Mouse (Mus musculus) neural tube, embryonic 12.5 days (tissue): ENCODE data around the gene Ppfia4. TPM values are rescaled to one million over a fixed set of nuclear protein-coding genes. Genes with fewer than 3 reads are reported as not detected.
"Not testable (repeated sequence)": the region's sequence is repeated elsewhere in the genome, so short reads cannot be mapped to it uniquely, and the experiment has no call there.

Source experiments
- ATAC-seq: fragments of 200-750 bp; cut with Nextera tagmentation; 2 replicates; pipeline ENCODE4 v1.8.0; 2017; ENCODE audit warnings: low read depth, mild to moderate bottlenecking, moderate TSS enrichment, moderate library complexity; ENCODE audit not compliant: low FRiP score
- H3K27ac ChIP-seq: fragments of 300-500 bp; sonication (generic); 2 replicates; pipeline ENCODE4 v1.5.1; 2016
- H3K27me3 ChIP-seq: fragments of 300-500 bp; sonication (generic); replicated peaks from 2 replicates; pipeline ENCODE4 v1.6.1; 2016; ENCODE audit warnings: mild to moderate bottlenecking
- H3K36me3 ChIP-seq: fragments of 300-500 bp; sonication (generic); 2 replicates; pipeline ENCODE4 v1.6.1; 2016; ENCODE audit warnings: mild to moderate bottlenecking
- H3K4me1 ChIP-seq: fragments of 300-500 bp; sonication (generic); 2 replicates; pipeline ENCODE4 v1.6.1; 2016
- H3K4me2 ChIP-seq: fragments of 300-500 bp; sonication (generic); replicated peaks from 2 replicates; pipeline ENCODE4 v1.6.1; 2016; ENCODE audit warnings: mild to moderate bottlenecking
- H3K4me3 ChIP-seq: fragments of 300-500 bp; sonication (generic); 2 replicates; pipeline ENCODE4 v1.5.1; 2016
- H3K9ac ChIP-seq: fragments of 300-500 bp; sonication (generic); 2 replicates; pipeline ENCODE4 v1.6.1; 2016; ENCODE audit warnings: mild to moderate bottlenecking
- H3K9me3 ChIP-seq: fragments of 300-500 bp; sonication (generic); 2 replicates; pipeline ENCODE4 v1.6.1; 2016; ENCODE audit warnings: mild to moderate bottlenecking
- WGBS: fragments of 180-500 bp; shearing (Covaris S2); methylation state at CpG from one replicate; pipeline ENCODE4 v1.1.7; 2016; 5-methylcytosine and 5-hydroxymethylcytosine counted together
- polyA plus RNA-seq: library from polyadenylated mRNA; unstranded; fragments of >200 nt; fragmentation: Nextera tagmentation; extraction: Ambion mirVana; gene quantifications from 2 replicates; pipeline ENCODE4 v1.2.1, GENCODE M21; 2016

Gene Ppfia4
- polyA plus RNA-seq, 1 experiment from 2014 or later = 8.6 TPM

- Histone ChIP-seq H3K27ac (no peak overlapping the region), H3K4me1 (no peaks in the 10 kb centered on the region), H3K9ac (no peak overlapping the region), H3K27me3 (no peaks in the 10 kb centered on the region), H3K9me3 (no peaks in the 10 kb centered on the region), H3K4me2 (no peak overlapping the region), H3K4me3 (no peak overlapping the region), H3K36me3 (no peaks in the 10 kb centered on the region)
- no peak for ATAC-seq
- WGBS = 76% methylated on average over 13 of the region's 13 CpGs
Measured at GRCm38 (mm10) chr1:134275616-134276464, 56.9 kb downstream of the Ppfia4 start.

GRCm38 (mm10) chr1:134274483-134274920, 58.2 kb downstream of the Ppfia4 start:
- Histone ChIP-seq H3K4me2 (no peak overlapping the region), H3K9me3 (no peaks in the 10 kb centered on the region), H3K27me3 (no peaks in the 10 kb centered on the region), H3K36me3 (no peaks in the 10 kb centered on the region), H3K27ac (no peak overlapping the region), H3K9ac (no peak overlapping the region), H3K4me3 (no peak overlapping the region), H3K4me1 (no peaks in the 10 kb centered on the region)
- ATAC-seq = no peak
- WGBS = 71% methylated on average over 7 of the region's 7 CpGs

- H3K4me2 ChIP-seq = no peak overlapping the region
- H3K4me3 ChIP-seq = no peak overlapping the region
- no peak overlapping the region for H3K9ac ChIP-seq
- 0 out of 2 replicates have a peak, but pooled peaks have one; percentile 29 for ATAC-seq
- H3K9me3 ChIP-seq = no peaks in the 10 kb centered on the region
- no peak overlapping the region for H3K27ac ChIP-seq
- WGBS = 59% methylated on average over 9 of the region's 9 CpGs
- H3K4me1 ChIP-seq = no peaks in the 10 kb centered on the region
- no peaks in the 10 kb centered on the region for H3K27me3 ChIP-seq
- no peaks in the 10 kb centered on the region for H3K36me3 ChIP-seq
Measured at GRCm38 (mm10) chr1:134273493-134274395, 59.0 kb downstream of the Ppfia4 start.

- 72% methylated on average over 5 of the region's 5 CpGs for WGBS
- no peak overlapping the region for H3K27ac ChIP-seq
- ATAC-seq = no peak
Measured at GRCm38 (mm10) chr1:134272754-134273250, 59.9 kb downstream of the Ppfia4 start.

GRCm38 (mm10) chr1:134270026-134270425, 62.7 kb downstream of the Ppfia4 start:
- no peak overlapping the region for H3K9ac ChIP-seq
- no peaks in the 10 kb centered on the region for H3K36me3 ChIP-seq
- no peak for ATAC-seq
- H3K4me1 ChIP-seq = peaks cover 2% of the 10 kb centered on the region; the same call in 1 of the 2 replicates
- H3K4me3 ChIP-seq = no peak overlapping the region
- H3K4me2 ChIP-seq = no peak overlapping the region
- WGBS = 73% methylated on average over 7 of the region's 7 CpGs
- H3K27me3 ChIP-seq = no peaks in the 10 kb centered on the region
- H3K9me3 ChIP-seq = no peaks in the 10 kb centered on the region
- no peak overlapping the region for H3K27ac ChIP-seq

More at GRCm38 (mm10) chr1:134272754-134273250, 59.9 kb downstream of the Ppfia4 start:
- Histone ChIP-seq H3K4me2 (no peak overlapping the region), H3K9ac (no peak overlapping the region), H3K36me3 (no peaks in the 10 kb centered on the region), H3K27me3 (no peaks in the 10 kb centered on the region), H3K9me3 (no peaks in the 10 kb centered on the region), H3K4me3 (no peak overlapping the region), H3K4me1 (no peaks in the 10 kb centered on the region)

DNA sequence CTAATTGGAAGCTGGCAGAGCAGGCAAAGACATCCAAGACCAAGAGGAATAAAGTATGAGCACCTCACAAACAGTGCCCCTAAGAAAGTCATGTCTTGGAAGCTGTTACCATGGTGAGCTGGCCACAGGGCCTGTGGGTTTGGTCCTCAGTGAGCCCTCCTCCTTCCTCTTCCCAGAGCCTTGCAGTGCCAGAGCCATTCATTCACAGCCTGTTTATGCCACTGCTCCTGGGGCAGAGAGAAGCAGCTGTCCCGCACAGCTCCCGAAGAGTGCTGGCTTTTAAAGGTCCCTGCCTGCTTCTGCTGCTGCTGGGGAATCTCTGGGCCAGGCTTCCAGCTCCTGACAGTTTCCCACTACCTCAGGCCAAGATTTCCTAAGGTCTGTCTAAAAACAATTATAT, 66.9 kb downstream of the Ppfia4 start:
- Histone ChIP-seq H3K4me2 (no peak overlapping the region), H3K4me3 (no peak overlapping the region), H3K36me3 (no peaks in the 10 kb centered on the region), H3K27ac (no peak overlapping the region), H3K9ac (no peak overlapping the region), H3K4me1 (peaks cover 2% of the 10 kb centered on the region; the same call in 1 of the 2 replicates), H3K27me3 (no peaks in the 10 kb centered on the region), H3K9me3 (no peaks in the 10 kb centered on the region)
- ATAC-seq = no peak
- WGBS = 36% methylated on average over 2 of the region's 2 CpGs

DNA sequence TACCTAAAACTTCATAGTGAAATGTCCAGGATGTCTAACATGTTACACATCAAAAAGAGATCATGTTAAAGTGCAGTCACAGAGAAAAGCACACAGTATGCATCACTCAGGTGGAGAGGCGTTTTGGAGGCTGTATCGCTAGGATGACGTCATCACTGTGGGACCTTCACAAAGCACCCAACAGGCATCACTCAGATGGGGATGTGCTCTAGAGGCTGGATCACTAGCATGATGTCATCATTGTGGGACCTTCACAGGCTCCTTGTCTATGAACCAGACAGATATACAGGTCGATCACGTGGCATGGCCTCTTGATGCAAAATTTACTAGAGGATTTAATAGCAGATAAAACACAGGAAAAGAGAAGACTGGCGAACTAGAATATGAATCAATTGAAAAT, 68.4 kb downstream of the Ppfia4 start:
- no peak overlapping the region for H3K27ac ChIP-seq
- peaks cover 2% of the 10 kb centered on the region; the same call in 1 of the 2 replicates for H3K4me1 ChIP-seq
- 88% methylated on average over 6 of the region's 6 CpGs for WGBS
- H3K4me2 ChIP-seq = no peak overlapping the region
- no peak for ATAC-seq
- no peak overlapping the region for H3K4me3 ChIP-seq
- H3K27me3 ChIP-seq = no peaks in the 10 kb centered on the region
- H3K9ac ChIP-seq = no peak overlapping the region
- H3K36me3 ChIP-seq = no peaks in the 10 kb centered on the region
- H3K9me3 ChIP-seq = no peaks in the 10 kb centered on the region

DNA sequence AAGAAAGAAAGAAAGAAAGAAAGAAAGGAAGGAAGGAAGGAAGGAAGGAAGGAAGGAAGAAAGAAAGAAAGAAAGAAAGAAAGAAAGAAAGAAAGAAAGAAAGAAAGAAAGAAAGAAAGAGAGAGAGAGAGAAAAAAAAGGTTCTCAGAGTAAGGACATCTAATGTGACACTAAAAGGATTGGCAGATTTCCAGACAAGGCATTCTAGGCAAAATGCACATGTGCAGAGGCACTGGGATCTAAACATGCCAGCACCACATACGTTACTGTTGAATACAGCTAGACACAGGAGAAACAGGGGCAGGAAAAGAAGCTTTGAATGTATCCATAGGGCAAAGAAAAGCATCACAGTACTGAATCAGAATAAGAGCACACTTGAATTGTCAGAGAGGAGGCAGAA, 83.0 kb downstream of the Ppfia4 start:
- H3K27ac ChIP-seq, H3K4me2 ChIP-seq, H3K9ac ChIP-seq, H3K4me1 ChIP-seq, H3K27me3 ChIP-seq, H3K9me3 ChIP-seq, ATAC-seq, H3K4me3 ChIP-seq, H3K36me3 ChIP-seq: not testable (repeated sequence)
- WGBS = 67% methylated on average over 1 of the region's 1 CpGs

Other genes starting within 250 kb of the Ppfia4 start
- 0.15 and 0.38 TPM in 2 replicates for gene Chit1, start 221.7 kb downstream of the Ppfia4 start, polyA plus RNA-seq
- gene Chil1, start 150.8 kb downstream of the Ppfia4 start, polyA plus RNA-seq = 2.2 and 2.5 TPM in 2 replicates
- 8.6 and 13.0 TPM in 2 replicates for gene Mybph, start 139.5 kb downstream of the Ppfia4 start, polyA plus RNA-seq
- gene Adora1, start 97.5 kb downstream of the Ppfia4 start, polyA plus RNA-seq = 5.5 TPM in 2 replicates
- 35.7 and 44.8 TPM in 2 replicates for gene Myog, start 42.9 kb downstream of the Ppfia4 start, polyA plus RNA-seq
- gene Tmem183a, start 29.1 kb upstream of the Ppfia4 start, polyA plus RNA-seq = 110 and 114 TPM in 2 replicates
- not detected in 2 replicates for gene 4933406M09Rik, start 53.0 kb upstream of the Ppfia4 start, polyA plus RNA-seq
- 27.9 and 29.8 TPM in 2 replicates for gene Cyb5r1, start 72.6 kb upstream of the Ppfia4 start, polyA plus RNA-seq
- gene Adipor1, start 82.5 kb upstream of the Ppfia4 start, polyA plus RNA-seq = 71.1 and 74.5 TPM in 2 replicates
- 31.8 and 33.2 TPM in 2 replicates for gene Klhl12, start 122.6 kb upstream of the Ppfia4 start, polyA plus RNA-seq
- 47.2 and 50.8 TPM in 2 replicates for gene Rabif, start 161.7 kb upstream of the Ppfia4 start, polyA plus RNA-seq
- gene Mgat4e, start 216.8 kb upstream of the Ppfia4 start, polyA plus RNA-seq = not detected in 2 replicates
- 108 and 114 TPM in 2 replicates for gene Kdm5b, start 227.2 kb upstream of the Ppfia4 start, polyA plus RNA-seq